Mouse (Mus musculus) right cerebral cortex, adult 18-20 months (tissue): ENCODE results near the gene Stk19.
A peak's percentile ranks its signal among the peaks of the same experiment; 100 is the strongest.
"Not testable (repeated sequence)": the region's sequence is repeated elsewhere in the genome, so short reads cannot be mapped to it uniquely, and the experiment has no call there.

Experiments used
- DNase-seq: peaks from one replicate; pipeline ENCODE4 v3.0.0; 2022; ENCODE audit warnings: mixed read lengths

The Stk19 gene

GRCm38 (mm10) chr17:34838785-34839184, 2.0 kb upstream of the Stk19 start:
- no peak for DNase-seq

- peak; percentile 19 for DNase-seq
Observed at GRCm38 (mm10) chr17:34837464-34838324, 949 bp upstream of the Stk19 start.

- no peak for DNase-seq
Observed at GRCm38 (mm10) chr17:34836155-34836855, 440 bp downstream of the Stk19 start.

GRCm38 (mm10) chr17:34830776-34831175, 6.0 kb downstream of the Stk19 start:
- not testable (repeated sequence) for DNase-seq

GRCm38 (mm10) chr17:34814818-34815370, 21.9 kb downstream of the Stk19 start:
- no peak for DNase-seq

- not testable (repeated sequence) for DNase-seq
Observed at GRCm38 (mm10) chr17:34813747-34814146, 23.0 kb downstream of the Stk19 start.

- DNase-seq, result no peak
Observed at GRCm38 (mm10) chr17:34811275-34811674, 25.5 kb downstream of the Stk19 start.

GRCm38 (mm10) chr17:34810811-34811210, 25.9 kb downstream of the Stk19 start:
- not testable (repeated sequence) for DNase-seq

GRCm38 (mm10) chr17:34810411-34810810, 26.3 kb downstream of the Stk19 start:
- DNase-seq, result not testable (repeated sequence)

- DNase-seq, result no peak
Observed at GRCm38 (mm10) chr17:34808599-34809205, 28.0 kb downstream of the Stk19 start.

- DNase-seq, result no peak
Observed at GRCm38 (mm10) chr17:34807176-34807575, 29.6 kb downstream of the Stk19 start.

- no peak for DNase-seq
Observed at GRCm38 (mm10) chr17:34804871-34805562, 31.7 kb downstream of the Stk19 start.

GRCm38 (mm10) chr17:34804301-34804700, 32.4 kb downstream of the Stk19 start, which contains the start of gene Cyp21a1:
Gene Cyp21a1, minus strand, starts transcription at chr17:34804561.
- DNase-seq, result not testable (repeated sequence)

- DNase-seq, result not testable (repeated sequence)
Observed at GRCm38 (mm10) chr17:34803367-34803766, 33.4 kb downstream of the Stk19 start.

- not testable (repeated sequence) for DNase-seq
Observed at GRCm38 (mm10) chr17:34802756-34803155, 34.0 kb downstream of the Stk19 start.

GRCm38 (mm10) chr17:34800781-34801305, 35.9 kb downstream of the Stk19 start:
- not testable (repeated sequence) for DNase-seq

GRCm38 (mm10) chr17:34799531-34799925, 37.2 kb downstream of the Stk19 start:
- no peak for DNase-seq

GRCm38 (mm10) chr17:34798866-34799530, 37.7 kb downstream of the Stk19 start:
- no peak for DNase-seq

- not testable (repeated sequence) for DNase-seq
Observed at GRCm38 (mm10) chr17:34798071-34798470, 38.7 kb downstream of the Stk19 start.

GRCm38 (mm10) chr17:34797211-34797995, 39.3 kb downstream of the Stk19 start:
- not testable (repeated sequence) for DNase-seq
